Mouse (Mus musculus) myocyte (in vitro differentiated cells): Measurements from ENCODE around the gene Slc6a4. TPM values are rescaled to one million over a fixed set of nuclear protein-coding genes. Genes with fewer than 3 reads are reported as not detected.

Experiments
- H3K27me3 ChIP-seq: one replicate; pipeline ENCODE4 v1.6.1; 2011; ENCODE audit not compliant: control insufficient read depth, insufficient read depth, insufficient read length
- H3K36me3 ChIP-seq: one replicate; pipeline ENCODE4 v1.6.1; 2011; ENCODE audit not compliant: control insufficient read depth, insufficient read depth
- H3K4me2 ChIP-seq: one replicate; pipeline ENCODE4 v1.6.1; 2011; ENCODE audit warnings: low read depth, control low read depth
- H3K4me3 ChIP-seq: one replicate; pipeline ENCODE4 v1.5.1; 2011; ENCODE audit warnings: mild to moderate bottlenecking, control low read depth, moderate library complexity
- H3K79me2 ChIP-seq: one replicate; pipeline ENCODE4 v1.6.1; 2011; ENCODE audit not compliant: control insufficient read depth, insufficient read depth
- H3ac ChIP-seq: one replicate; pipeline ENCODE4 v1.6.1; 2011; ENCODE audit not compliant: control insufficient read depth, insufficient read length
- CEBPB ChIP-seq: IDR thresholded peaks from 2 replicates; pipeline ENCODE4 v1.6.1; 2011; ENCODE audit warnings: mild to moderate bottlenecking, moderate library complexity; ENCODE audit not compliant: poor library complexity, insufficient read depth, severe bottlenecking
- E2F4 ChIP-seq: IDR thresholded peaks from one replicate; pipeline ENCODE4 v1.6.1; 2011; ENCODE audit warnings: mild to moderate bottlenecking, control low read depth, moderate library complexity; ENCODE audit not compliant: insufficient read depth
- MAX ChIP-seq: IDR thresholded peaks from one replicate; pipeline ENCODE4 v1.6.1; 2011; ENCODE audit warnings: low read depth, mild to moderate bottlenecking, control low read depth
- MYOD1 ChIP-seq, 3 experiments: IDR thresholded peaks; one replicate each; pipeline ENCODE4 v1.6.1; 2011; ENCODE audit warnings: control low read depth in 2 of 3, low read depth in 2 of 3, mild to moderate bottlenecking in 2 of 3, moderate library complexity in 1 of 3; ENCODE audit not compliant: insufficient read length in 2 of 3, control insufficient read depth in 1 of 3
- MYOG ChIP-seq, 3 experiments: IDR thresholded peaks; one replicate each; pipeline ENCODE4 v1.6.1; 2011; ENCODE audit warnings: control low read depth in 2 of 3, low read depth in 2 of 3, mild to moderate bottlenecking in 2 of 3; ENCODE audit not compliant: insufficient read length in 2 of 3, control insufficient read depth in 1 of 3, insufficient read depth in 1 of 3
- POLR2A ChIP-seq: IDR thresholded peaks from one replicate; pipeline ENCODE4 v1.6.1; 2011; ENCODE audit warnings: low read depth, mild to moderate bottlenecking, control low read depth, moderate library complexity; ENCODE audit not compliant: insufficient read length
- POLR2AphosphoS2 ChIP-seq: IDR thresholded peaks from one replicate; pipeline ENCODE4 v1.6.1; 2011; ENCODE audit warnings: low read depth, control low read depth; ENCODE audit not compliant: insufficient read length
- REST ChIP-seq: IDR thresholded peaks from one replicate; pipeline ENCODE4 v1.6.1; 2011; ENCODE audit warnings: mild to moderate bottlenecking, control low read depth, moderate library complexity; ENCODE audit not compliant: insufficient read depth, insufficient read length
- SRF ChIP-seq: IDR thresholded peaks from one replicate; pipeline ENCODE4 v1.6.1; 2011; ENCODE audit warnings: low read depth; ENCODE audit not compliant: control insufficient read depth, insufficient read length
- TCF12 ChIP-seq: IDR thresholded peaks from one replicate; pipeline ENCODE4 v1.6.1; 2011; ENCODE audit warnings: mild to moderate bottlenecking, control low read depth; ENCODE audit not compliant: poor library complexity, insufficient read depth, severe bottlenecking
- TCF3 ChIP-seq: IDR thresholded peaks from one replicate; pipeline ENCODE4 v1.6.1; 2011; ENCODE audit warnings: low read depth, control low read depth; ENCODE audit not compliant: insufficient read length
- USF1 ChIP-seq: IDR thresholded peaks from one replicate; pipeline ENCODE4 v1.6.1; 2011; ENCODE audit warnings: low read depth, mild to moderate bottlenecking, control low read depth, moderate library complexity
- polyA plus RNA-seq: library from polyadenylated mRNA; unstranded; fragments of >200 nt; fragmentation: generic; extraction: Trizol; gene quantifications from one replicate; pipeline ENCODE4 v1.2.1, GENCODE M21; 2012; ENCODE audit warnings: missing spikeins

The Slc6a4 gene
- polyA plus RNA-seq, 1 experiment = not detected

DNA sequence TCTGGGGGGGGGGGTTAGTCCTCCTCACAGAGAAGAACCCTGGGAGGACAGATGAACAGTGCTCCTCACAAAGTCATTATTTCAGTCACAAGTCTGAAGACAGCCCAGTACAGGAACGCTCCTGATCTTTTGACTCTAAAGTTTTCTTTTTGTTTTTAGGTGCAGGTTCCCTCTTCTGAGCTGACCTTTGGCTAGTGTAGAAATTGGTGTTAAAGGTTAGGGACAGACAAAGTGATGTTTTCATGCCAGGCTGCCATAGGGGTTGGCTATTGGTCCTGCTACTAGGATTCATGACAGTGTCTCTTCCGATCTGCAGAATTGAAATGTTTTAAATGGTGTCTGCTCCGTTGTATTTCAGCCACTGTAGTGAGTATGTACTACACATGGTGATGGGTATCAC, 29.8 kb downstream of the Slc6a4 start:
- no peak for TF ChIP-seq TCF3
- no peaks in the 10 kb centered on the region for H3K36me3 ChIP-seq
- H3K27me3 ChIP-seq = no peaks in the 10 kb centered on the region
- no peak overlapping the region for H3K4me3 ChIP-seq
- H3K79me2 ChIP-seq = no peaks in the 10 kb centered on the region
- no peak overlapping the region for H3ac ChIP-seq
- H3K4me2 ChIP-seq = no peak overlapping the region

DNA sequence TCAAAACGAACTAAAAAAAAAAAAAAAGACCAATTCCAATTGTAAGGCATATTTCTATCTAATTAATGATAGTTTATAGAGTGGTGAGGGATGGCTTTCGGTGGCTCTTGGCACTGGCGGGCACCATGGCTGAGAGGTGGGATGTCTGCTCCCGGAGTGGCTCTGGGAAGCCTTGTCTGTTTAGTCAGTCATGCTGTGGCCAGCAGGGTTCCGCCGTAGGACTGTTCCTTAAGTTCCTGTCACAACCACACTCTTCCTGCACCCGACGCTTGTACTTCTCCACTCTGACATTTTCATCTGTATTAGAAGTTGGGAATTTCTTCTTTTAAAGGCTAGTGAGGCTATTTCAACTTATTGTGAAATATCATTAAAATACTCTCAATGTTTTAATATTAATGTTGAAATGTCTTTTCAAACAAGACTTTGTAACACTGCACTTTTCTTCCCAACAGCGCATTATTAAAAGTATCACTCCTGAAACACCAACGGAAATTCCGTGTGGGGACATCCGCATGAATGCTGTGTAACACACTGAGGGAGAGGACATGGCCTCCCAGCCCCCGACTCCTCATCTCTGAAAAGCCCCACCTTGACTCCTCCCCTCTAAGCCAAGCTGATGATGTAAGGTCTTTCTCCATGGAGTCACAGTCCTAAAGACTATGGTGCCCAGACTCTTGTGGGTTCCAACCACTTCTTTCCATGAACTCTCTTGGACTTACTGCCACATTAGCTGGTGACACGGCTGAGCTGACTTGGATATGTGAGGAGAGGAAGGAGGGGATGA, 32.9 kb downstream of the Slc6a4 start:
- H3K4me3 ChIP-seq = no peak overlapping the region
- no peak overlapping the region for H3K4me2 ChIP-seq
- no peaks in the 10 kb centered on the region for H3K27me3 ChIP-seq
- no peak overlapping the region for H3ac ChIP-seq
- no peaks in the 10 kb centered on the region for H3K36me3 ChIP-seq
- no peak for TF ChIP-seq POLR2A
- no peak for TF ChIP-seq MYOD1 (IDR thresholded peaks at IDR 0.05; ENCODE audit: control insufficient read depth in 1 of 3, insufficient read length in 2 of 3, low read depth in 2 of 3)
- TF ChIP-seq POLR2AphosphoS2 = no peak
- no peak for TF ChIP-seq SRF
- no peak for TF ChIP-seq USF1
- no peak for TF ChIP-seq E2F4
- TF ChIP-seq CEBPB = no peak
- no peak for TF ChIP-seq TCF3
- TF ChIP-seq REST = no peak
- TF ChIP-seq MAX = no peak
- TF ChIP-seq TCF12 = no peak
- no peaks in the 10 kb centered on the region for H3K79me2 ChIP-seq

DNA sequence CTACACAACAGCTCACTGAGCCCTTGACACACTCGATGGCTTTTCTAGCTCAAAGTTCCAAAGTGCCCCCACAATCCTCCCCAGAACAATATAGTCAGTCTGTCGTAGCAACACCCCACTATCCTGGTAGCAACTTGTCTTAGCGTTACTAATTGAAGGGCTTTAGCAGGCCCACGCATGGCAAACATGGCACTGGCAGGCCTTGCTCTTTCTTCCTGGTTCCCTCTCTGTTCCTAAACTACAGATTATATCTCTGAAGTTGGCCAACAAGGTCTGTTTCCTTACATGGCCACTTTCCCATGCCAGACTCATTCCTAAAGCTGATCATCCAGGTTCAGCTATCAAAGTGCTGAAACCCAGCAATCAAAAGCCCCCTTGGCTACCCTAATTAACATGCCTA, 43.5 kb downstream of the Slc6a4 start:
- H3K79me2 ChIP-seq = no peaks in the 10 kb centered on the region

DNA sequence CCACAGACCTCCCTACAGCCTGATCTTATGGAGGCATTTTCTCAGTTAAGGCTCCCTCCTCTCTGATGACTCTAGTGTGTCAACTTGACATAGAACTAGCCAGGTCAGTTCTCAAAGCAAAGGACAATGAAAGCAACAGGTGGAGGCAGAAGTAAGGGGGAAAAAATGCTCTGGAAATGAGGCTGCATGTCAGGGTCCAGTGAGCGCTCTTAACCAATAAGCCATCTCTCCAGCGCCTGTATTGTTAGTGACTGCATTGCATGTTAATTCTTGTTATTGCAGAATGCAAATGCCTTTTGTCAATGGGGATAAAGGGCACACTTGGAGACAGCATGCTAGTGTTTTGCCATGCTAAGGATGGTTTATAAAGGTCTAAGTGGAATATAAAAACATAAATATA, 44.4 kb downstream of the Slc6a4 start:
- Histone ChIP-seq H3K4me3 (no peak overlapping the region), H3K27me3 (no peaks in the 10 kb centered on the region), H3K4me2 (no peak overlapping the region), H3ac (no peak overlapping the region), H3K79me2 (no peaks in the 10 kb centered on the region), H3K36me3 (peaks cover 29% of the 10 kb centered on the region)
- TF ChIP-seq POLR2AphosphoS2 (no peak), CEBPB (no peak), USF1 (no peak), MYOG (IDR thresholded peaks at IDR 0.05; ENCODE audit: control insufficient read depth in 1 of 3, insufficient read depth in 1 of 3, insufficient read length in 2 of 3, low read depth in 2 of 3) (no peak), E2F4 (no peak), TCF3 (no peak), MYOD1 (IDR thresholded peaks at IDR 0.05; ENCODE audit: control insufficient read depth in 1 of 3, insufficient read length in 2 of 3, low read depth in 2 of 3) (no peak)

More for the DNA sequence above, 43.5 kb downstream of the Slc6a4 start:
- no peak for TF ChIP-seq POLR2A
- TF ChIP-seq CEBPB = no peak
- TF ChIP-seq POLR2AphosphoS2 = no peak
- TF ChIP-seq USF1 = no peak
- TF ChIP-seq SRF = no peak
- TF ChIP-seq REST = no peak
- no peak for TF ChIP-seq MYOG (IDR thresholded peaks at IDR 0.05; ENCODE audit: control insufficient read depth in 1 of 3, insufficient read depth in 1 of 3, insufficient read length in 2 of 3, low read depth in 2 of 3)
- TF ChIP-seq TCF3 = no peak
- no peak for TF ChIP-seq E2F4
- Histone ChIP-seq H3K27me3 (no peaks in the 10 kb centered on the region), H3K36me3 (peaks cover 21% of the 10 kb centered on the region), H3K4me3 (no peak overlapping the region), H3ac (no peak overlapping the region), H3K4me2 (no peak overlapping the region)

DNA sequence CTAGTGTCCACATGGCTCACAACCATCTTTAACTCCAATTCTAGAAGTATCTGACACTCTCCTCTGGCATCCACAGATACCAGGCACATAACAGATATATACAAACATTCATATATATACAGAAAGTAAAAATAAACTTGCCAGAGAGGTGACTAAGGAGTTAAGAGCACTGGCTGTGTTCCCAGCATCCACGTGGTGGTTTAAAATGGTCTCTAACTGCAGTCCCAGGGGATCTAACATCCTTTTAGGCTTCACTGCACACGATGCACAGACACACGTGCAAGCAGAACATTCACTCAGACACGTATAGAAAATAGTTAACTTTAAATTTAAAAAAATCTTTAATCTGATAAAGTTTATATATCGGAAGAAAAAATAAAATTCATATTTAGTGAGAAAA, 63.5 kb downstream of the Slc6a4 start:
- Histone ChIP-seq H3ac (no peak overlapping the region), H3K4me3 (no peak overlapping the region), H3K27me3 (no peaks in the 10 kb centered on the region), H3K36me3 (no peaks in the 10 kb centered on the region), H3K79me2 (peaks cover 50% of the 10 kb centered on the region), H3K4me2 (no peak overlapping the region)
- no peak for TF ChIP-seq REST
- TF ChIP-seq USF1 = peak; percentile 19

DNA sequence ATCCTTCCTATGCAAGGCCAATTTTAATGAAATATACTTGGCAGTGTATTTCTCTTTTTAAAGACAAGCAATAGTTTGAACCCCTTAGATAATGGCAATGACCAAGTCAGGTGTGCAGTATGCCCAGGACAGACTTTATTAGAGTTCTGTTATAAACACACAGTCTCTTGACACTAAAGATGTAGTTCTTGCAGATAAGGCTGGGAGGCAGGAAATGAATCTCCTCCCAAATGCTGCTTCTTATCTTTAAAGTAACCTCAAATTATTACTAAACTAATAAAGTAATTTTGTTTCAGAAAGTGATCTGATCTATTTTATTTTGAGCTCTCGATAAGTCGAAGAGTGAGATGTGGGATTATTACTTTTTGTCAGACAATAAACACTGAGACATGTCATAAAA, 65.0 kb downstream of the Slc6a4 start:
- no peak overlapping the region for H3ac ChIP-seq
- H3K36me3 ChIP-seq = peaks cover 10% of the 10 kb centered on the region
- H3K27me3 ChIP-seq = no peaks in the 10 kb centered on the region
- no peak overlapping the region for H3K4me2 ChIP-seq
- H3K79me2 ChIP-seq = peaks cover 50% of the 10 kb centered on the region
- H3K4me3 ChIP-seq = no peak overlapping the region
- TF ChIP-seq MYOD1 (IDR thresholded peaks at IDR 0.05; ENCODE audit: control insufficient read depth in 1 of 3, insufficient read length in 2 of 3, low read depth in 2 of 3) = no peak
- no peak for TF ChIP-seq REST
- no peak for TF ChIP-seq MYOG (IDR thresholded peaks at IDR 0.05; ENCODE audit: control insufficient read depth in 1 of 3, insufficient read depth in 1 of 3, insufficient read length in 2 of 3, low read depth in 2 of 3)
- TF ChIP-seq POLR2AphosphoS2 = no peak
- TF ChIP-seq SRF = no peak
- TF ChIP-seq CEBPB = no peak
- TF ChIP-seq POLR2A = no peak
- TF ChIP-seq USF1 = no peak
- TF ChIP-seq MAX = no peak
- TF ChIP-seq TCF12 = no peak
